Mouse (Mus musculus): ENCODE data around the gene Ddx20. TPM values are rescaled to one million over a fixed set of nuclear protein-coding genes. Genes with fewer than 3 reads are reported as not detected.

Gene Ddx20
- polyA plus RNA-seq, 1 experiment from 2014 or later = 33.0 TPM

Other genes with a start within 250 kb of the Ddx20 start
- 4.8 and 5.6 TPM in 2 replicates for gene Kcnd3, start 235.2 kb downstream of the Ddx20 start, polyA plus RNA-seq (2015; fragmentation: Nextera tagmentation; extraction: Ambion mirVana)
- gene Inka2, start 17.0 kb upstream of the Ddx20 start, polyA plus RNA-seq (2015; fragmentation: Nextera tagmentation; extraction: Ambion mirVana) = 3.1 and 4.9 TPM in 2 replicates
- 127 and 148 TPM in 2 replicates for gene Rap1a, start 113.8 kb upstream of the Ddx20 start, polyA plus RNA-seq (2015; fragmentation: Nextera tagmentation; extraction: Ambion mirVana)
- gene Adora3, start 183.3 kb upstream of the Ddx20 start, polyA plus RNA-seq (2015; fragmentation: Nextera tagmentation; extraction: Ambion mirVana) = 1.0 and 1.2 TPM in 2 replicates
- 0.44 TPM in 1 of 2 replicates, not detected in the other for gene Tmigd3, start 183.3 kb upstream of the Ddx20 start, polyA plus RNA-seq (2015; fragmentation: Nextera tagmentation; extraction: Ambion mirVana)
- gene I830077J02Rik, start 245.1 kb upstream of the Ddx20 start, polyA plus RNA-seq (2015; fragmentation: Nextera tagmentation; extraction: Ambion mirVana) = 1.6 and 2.6 TPM in 2 replicates

Measured in stomach, embryonic 16.5 days (tissue).